Mouse (Mus musculus) cerebellum, adult (tissue): ENCODE measurements around the gene Gnao1.
A peak's percentile ranks its signal among the peaks of the same experiment; 100 is the strongest.

ENCODE experiments used
- ATAC-seq: cut with Nextera tagmentation; 2 replicates; pipeline ENCODE4 v1.9.2; 2017; ENCODE audit warnings: mild to moderate bottlenecking, moderate library complexity, mixed read lengths; ENCODE audit not compliant: insufficient number of reproducible peaks, low FRiP score, low TSS enrichment

Gene Gnao1

DNA sequence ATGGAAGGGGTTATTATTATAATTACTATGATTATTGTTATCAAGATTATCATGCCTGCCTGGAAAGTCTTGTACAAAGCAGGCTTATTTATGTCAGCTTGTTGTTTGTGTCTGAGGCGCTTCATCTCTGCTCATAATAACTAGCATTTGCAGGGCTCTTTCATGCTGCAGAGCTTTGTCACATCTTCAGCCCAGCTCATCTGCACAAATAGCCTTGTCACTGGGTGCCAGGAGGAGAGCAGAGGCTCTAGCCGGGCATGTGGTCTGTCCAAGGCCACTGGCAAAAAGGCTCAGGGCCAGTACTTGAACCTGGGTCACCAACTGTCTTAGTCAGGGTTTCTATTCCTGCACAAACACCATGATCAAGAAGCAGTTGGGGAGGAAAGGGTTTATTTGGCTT, 123.5 kb downstream of the Gnao1 start:
- no peak for ATAC-seq

DNA sequence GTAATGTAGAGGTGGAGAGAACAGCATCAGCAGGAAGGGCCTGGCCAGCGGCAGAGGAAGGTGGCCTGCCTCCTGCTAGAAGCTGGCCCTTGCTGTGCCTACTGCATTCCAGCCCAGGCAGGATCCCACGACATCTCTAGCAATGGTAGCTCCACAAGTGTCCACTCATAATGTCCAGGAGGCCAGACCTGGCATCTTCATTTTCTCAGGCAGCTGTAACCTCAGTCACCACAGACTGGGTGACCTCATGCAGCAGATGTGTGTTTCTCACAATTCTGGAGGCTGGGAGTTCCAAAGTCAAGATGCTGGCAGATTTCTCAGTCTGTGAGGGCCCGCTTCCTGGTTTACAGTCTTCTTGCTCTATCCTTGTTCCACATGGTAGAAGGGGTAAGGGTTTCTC, 128.4 kb downstream of the Gnao1 start:
- ATAC-seq, result no peak

DNA sequence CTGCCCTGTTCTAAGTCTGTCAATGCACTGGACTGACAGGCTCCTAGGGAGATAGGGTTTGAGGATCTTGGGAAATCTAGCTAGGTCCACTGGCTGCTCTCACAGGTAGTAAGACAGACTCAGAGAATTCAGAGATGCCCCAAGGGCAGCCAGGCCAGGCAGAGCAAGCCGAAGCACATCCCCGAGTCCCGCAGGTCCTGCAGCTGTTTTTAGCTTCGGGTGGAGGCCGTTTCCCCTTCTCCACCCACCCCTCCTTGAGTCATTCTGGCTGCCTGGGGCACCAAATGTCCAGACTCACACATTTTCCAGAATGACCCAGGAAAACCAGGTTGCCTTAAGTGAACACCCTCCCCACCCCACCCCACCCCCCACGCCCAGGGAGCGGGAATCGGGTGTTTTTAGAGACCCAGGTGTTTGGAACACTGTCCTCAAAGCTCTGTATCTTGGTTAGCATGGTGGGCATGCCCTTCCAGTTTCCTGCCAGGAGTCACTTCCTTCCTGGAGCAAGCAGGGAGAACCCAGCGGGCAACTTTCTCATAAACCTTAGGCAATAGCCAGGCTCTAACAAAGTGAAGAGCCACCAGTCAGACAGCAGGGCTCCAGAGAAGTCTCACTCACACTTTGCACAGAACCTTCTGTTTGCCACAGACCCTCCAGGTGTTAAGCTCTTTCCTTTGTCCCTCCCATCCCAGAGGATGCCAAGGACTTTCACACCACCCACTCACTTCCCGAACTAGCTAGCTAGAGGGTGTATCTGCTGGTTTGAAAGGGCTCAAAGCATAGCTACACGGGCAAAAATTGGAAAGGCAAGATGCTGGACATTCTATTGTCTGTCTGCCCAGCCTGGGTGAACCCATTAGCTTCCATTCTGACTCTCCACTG, 131.0 kb downstream of the Gnao1 start:
- ATAC-seq, result no peak

DNA sequence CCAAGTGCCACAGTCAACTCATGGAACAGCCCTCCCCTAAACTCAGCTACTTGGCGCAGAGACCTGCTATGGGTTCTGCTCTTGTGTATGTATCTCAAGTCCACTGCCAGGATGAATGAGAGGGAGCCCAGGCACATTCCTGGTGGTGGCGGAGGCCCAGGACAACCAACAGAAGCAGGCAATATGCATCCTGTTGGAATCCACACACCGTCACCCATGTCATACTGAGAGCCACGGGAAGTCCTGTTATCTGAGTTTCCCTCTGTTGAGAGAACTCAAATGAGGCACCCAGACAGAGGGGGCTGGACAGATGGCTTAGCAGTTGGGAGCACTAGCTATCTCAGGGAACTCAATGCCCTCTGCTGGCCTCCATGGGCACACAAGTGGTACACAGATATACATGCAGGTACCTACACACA, 131.9 kb downstream of the Gnao1 start:
- peak; percentile 59 for ATAC-seq

DNA sequence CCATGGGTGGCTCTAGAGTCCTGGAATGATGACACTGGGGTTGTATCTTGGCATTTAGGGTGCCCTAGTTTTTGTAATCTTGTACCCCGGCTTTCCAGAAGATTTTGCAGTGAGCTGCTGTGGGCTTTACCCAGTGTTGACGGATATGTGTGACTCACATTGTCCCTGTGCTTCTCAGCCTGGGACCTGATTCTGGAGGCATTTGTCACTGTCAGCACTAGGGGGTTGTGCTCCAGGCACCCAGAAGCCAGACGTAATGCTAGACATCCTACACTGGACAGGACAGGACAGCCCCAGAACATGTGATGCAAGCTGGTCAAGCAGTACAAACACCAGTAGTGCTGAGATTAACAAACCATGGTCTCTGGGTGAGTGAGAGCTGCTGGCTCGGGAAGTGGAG, 136.0 kb downstream of the Gnao1 start:
- no peak for ATAC-seq

DNA sequence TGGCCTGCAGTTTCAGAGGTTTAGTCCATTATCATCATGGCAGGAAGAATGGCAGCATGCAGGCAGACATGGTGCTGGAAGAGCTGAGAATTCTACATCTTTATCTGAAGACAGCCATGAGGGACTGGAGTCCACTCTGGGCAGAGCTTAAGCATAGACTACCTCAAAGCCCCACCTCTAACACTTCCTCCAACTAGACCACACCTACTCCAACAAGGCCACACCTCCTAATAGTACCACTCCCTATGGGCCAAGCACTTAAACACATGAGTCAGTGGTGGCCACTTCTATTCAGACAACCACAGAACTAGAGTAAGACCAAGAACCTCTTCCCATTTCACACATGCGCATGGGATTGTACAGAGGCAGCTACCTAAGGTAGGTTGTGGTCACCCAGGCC, 136.6 kb downstream of the Gnao1 start:
- ATAC-seq, result no peak

DNA sequence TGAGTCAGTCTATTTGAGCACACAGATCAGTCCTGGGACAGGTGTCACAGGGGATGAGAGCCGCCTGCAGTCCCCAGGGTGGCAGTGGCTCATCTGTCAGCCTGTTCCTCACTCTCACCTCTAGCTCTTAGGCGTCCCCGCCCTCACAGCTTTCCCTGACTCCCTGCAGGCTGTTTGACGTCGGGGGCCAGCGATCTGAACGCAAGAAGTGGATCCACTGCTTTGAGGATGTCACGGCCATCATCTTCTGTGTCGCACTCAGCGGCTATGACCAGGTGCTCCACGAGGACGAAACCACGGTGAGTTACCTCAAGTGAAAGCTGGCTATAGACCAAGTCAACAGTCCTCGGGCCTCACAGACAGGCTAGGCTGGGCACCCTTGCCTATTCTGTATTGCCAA, 140.4 kb downstream of the Gnao1 start:
- peak; percentile 34; the same call in 1 of the 2 replicates for ATAC-seq

DNA sequence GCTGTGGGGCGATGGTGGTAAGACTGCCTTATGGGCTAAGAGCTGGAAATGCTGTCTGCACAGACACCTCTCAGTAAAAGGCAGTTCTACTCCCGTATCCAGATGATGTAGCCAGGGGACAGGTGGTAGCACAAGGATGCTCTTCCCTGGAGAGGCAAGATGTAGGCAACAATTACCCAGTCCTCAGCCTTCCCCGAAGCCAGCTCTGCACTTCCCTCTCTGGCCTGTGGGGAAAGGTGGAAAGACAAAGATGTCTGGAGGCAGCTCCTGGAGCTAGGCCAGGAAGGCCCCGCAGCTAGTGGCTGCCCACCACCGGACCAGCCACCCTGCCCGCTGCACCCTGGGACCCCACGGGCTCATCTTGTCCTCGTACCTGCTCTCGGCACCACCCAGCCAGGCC, 142.7 kb downstream of the Gnao1 start:
- no peak for ATAC-seq

DNA sequence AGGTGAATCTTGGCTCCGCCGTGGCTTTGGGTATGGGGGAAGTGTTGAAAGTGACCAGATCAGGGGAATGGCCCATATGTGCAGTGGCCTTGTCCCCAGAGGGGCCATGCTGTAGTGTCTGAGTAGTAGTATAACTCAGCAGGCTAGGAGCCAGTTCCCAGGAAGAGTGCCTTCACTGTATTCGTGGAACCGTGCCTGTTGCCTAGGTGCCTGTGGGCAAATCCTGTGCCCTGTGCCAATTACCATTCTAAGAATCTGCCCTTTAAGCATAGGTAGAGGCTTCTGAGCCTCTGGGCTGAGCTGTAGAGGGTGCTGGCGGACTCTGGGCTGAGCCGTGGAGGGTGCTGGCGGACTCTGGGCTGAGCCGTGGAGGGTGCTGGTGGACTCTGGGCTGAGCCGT, 148.6 kb downstream of the Gnao1 start:
- ATAC-seq, result 0 out of 2 replicates have a peak, but pooled peaks have one; percentile 7

DNA sequence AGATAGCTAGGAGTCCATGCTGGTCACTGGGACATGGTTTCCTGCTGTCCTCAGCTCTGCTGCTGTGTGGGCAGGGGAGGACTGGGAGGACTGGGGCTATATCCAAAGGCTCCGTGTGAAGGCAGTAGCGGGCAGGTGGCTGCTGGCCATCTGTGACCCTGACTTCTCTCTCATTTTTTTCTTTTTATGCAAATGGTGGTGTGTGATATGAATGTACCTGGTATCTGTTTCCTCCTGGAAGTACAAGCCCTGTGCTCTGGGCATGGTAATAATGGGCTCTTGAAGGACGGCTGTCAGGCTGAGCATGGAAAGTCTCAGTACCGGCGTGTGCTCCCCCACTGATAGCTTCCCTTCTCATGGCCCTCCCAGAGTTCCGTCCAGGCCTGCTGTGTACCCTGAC, 151.1 kb downstream of the Gnao1 start:
- no peak for ATAC-seq

DNA sequence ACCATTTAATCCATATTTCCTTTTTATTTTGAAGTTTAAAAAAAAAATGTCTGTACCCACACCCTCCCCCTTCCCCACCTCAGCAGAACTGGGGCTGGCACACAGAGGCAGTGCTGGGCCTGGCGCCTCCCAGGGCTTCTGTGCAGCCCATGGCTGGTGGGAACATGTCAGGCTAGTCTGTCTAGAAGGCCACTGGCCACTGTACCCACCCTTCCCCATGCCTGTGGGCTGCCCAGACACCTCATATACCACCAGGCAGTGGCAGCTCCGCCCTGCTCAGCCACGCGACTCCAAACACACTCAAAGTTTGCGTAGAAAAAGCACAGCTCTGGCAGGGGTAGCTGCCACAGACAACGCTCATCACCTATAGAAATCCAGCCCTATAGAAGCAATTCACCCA, 158.5 kb downstream of the Gnao1 start:
- ATAC-seq, result no peak

DNA sequence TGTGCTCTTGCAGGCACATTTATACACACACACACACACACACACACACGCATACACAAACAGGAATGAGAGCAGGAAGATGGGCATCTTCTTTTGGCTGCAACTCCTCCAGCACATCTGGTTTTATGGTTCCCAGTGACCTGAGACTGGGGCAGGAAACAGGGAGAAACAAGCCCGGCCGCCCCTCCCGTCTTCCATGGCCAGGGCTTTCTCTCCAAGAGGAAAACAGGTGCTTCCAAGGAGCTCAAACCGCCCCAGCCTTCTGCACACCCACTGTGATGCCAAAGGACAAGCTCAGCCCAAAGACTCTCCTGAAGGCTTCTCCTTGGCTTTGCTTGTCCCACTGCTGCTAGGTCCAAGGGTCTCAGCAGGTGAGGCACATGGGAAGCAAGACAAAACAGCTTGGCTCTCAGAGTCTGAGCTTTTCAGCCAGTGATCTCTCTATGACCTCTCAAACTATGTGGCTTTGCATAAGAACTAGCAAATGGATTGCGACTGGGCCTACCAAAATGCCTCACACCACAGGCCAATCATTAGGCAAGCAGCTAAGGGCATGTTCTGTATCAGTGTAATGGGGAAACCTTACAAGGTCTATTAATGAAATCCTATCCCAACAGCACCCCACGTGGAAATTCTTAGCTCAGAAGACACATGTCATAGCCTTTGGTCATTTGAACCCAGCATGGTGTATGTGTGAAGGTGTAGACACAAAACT, 160.0 kb downstream of the Gnao1 start:
- ATAC-seq, result no peak

DNA sequence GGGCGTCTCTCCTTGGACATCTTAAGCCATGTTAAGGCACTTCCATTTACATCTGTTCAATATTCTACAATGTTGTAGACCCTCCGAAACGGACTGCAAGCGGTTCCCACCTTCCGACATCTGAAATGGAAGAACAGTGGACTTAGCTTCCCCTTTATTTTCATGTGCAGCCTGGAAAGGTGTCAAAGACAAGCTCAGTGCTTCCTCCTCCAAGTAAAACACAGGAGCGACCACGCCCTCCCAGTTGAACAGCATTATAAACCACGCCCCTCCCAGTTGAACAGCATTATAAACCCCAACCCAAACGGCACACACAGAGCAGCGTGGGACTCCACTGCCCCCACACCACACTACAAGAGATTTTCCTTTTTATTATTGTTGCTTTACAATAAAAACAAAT, 161.7 kb downstream of the Gnao1 start:
- no peak for ATAC-seq

DNA sequence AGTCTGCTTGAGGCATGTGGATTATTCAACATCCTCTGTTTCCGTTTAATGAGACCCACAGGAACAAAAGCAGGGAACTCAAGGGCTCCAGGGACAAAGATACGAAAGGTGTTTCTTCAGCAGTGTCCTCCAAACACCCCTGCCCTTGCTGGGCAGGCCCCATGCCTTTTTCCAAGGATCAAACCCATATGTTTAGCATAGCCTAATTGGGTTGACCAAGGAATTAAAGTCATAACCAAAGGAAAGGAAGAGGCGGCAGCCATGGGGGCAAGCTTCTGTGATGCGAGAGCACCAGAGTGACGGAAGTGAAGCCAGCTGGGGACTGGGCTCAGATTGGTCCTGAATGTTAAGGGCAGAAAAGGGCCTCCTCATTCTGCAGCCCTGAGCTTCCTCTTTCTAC, 162.4 kb downstream of the Gnao1 start:
- ATAC-seq, result no peak

DNA sequence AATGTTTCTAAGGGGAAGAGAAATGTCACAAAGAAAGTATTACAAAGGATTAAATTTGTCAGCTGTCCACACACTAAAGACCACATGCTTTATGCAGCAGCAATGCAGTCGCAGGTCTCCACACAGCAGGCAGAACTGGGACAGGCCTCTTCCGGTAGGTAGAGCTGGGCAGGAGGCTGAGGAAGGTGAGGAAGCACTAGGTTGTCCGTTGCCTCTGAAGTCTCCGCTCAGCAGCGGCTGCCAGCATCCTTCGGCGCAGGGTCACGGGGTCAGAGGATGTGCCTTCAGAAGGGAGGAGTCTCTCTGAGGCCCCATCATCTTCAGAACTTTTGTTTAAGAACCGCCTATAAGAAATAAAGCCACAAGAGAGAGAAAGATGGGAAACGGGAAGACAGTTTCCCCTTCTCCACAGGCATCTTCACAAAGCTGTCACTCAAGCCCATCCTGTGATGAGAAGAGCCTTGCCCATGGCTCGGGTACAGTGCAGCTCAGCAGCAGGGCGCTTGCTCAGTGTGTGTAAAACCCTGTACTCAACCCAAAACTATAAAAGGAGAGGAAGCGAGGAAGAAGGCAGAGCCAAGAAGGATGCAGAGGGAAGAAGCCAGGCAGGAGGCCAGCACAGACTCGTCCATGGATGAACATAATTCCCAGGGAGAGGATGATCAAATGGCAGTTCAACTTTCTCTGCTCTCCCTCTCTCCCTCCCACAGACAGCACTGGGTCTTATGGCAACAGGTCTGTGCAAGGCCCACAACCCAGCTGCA, 163.4 kb downstream of the Gnao1 start:
- ATAC-seq, result peak; percentile 54

DNA sequence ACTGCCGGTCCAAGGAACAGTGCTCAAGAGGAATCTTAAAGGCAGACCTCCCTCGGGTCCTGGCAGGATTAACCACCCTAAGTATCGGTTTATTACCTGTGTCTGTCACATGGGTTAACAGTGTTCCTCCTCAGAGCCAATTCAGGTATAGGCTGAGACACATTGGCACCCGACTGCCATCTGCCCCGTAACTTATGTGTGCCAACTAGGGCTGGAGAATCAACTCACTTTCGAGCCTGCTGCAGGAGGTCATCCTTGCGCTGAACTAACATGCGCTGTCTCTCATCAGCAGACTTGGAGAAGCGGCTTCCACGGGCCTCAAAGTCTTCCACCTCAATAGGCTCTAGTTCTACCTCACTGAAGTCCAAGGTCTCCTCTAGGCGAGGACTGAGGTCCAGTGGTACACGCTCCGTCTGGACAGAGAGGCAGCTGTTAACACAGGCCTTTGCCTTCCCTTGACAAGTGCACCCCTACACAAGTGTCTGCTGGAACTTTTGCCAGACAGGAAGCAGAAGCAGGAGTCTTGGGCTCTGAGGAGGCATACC, 164.1 kb downstream of the Gnao1 start:
- ATAC-seq, result 0 out of 2 replicates have a peak, but pooled peaks have one; percentile 10

DNA sequence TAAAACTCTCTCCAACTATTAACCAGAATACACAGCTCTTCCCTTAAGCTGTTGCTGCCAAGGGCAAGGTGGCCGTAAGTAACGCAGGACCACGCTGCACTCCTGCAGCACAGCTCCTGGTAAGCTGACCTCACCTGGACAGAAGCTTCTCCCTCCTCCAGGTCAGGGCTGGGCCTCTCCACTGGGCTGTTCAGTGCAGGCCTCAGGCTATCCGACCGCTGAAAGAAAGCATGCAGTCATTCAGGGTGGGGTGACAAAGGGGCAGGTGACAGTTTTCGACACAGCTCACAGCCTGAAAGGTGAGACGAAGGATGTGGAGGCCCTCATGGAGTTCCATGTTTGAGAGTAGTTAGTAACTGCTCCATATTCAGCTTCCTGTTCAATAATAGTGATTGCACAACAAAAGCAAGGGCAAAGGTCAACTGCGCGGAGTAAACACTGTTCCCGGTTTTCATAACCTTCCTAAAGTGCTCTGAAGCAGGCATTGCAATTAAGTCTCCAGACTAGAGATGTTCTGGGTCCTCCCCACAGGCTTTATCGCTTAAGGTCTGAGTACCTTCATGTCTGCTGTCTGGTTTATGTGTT, 164.9 kb downstream of the Gnao1 start:
- ATAC-seq, result no peak

DNA sequence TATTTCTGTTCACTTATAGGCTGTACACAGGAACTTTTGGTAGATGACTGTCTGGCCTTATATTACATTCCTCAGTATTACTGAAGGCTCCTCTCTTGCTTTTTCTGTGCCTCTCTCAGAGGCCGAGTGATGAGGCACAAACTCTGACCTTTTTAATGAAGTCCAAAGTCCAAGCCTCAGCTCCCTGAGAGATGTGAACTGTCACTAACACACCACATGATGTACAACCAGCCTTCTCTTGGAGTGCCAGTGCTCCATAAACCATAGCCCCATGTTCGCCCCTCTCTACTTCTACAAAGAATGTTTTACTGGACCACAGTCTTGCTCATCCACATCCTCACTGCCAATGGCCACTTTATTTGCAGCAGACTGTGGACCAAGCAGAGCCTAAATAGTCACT, 165.6 kb downstream of the Gnao1 start:
- ATAC-seq, result no peak

DNA sequence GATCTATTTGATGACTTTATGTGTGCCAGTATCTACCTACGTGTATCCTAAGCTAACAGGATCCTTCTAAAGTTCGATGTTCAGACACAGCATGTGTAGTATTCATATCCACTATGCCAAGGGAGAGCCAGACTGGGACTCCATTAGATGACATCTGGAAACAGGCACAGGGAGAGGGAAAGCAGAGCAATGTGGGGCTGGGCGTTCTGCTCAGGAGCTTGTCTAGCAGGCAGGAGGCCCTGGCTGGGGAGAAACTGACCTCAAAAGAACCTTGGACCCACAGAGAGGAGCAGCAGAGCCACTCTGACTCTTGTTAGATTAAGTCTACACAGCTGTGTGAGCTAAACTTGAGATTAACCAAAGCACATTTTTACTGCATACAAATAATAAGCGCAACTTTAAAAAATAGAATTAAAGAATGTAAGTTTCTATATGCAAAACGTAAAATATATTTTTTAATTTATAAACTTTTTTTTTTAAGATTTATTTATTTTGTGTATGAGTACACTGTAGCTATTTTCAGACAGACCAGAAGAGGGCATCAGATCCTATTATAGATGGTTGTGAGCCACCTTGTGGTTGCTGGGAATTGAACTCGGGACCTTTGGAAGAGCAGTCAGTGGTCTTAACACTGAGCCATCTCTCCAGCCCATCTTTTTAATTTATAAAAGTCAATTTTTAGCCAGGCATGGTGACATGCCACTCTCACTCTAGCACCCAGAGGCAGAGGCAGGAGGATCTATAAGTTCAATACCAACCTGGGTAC, 166.9 kb downstream of the Gnao1 start:
- ATAC-seq, result no peak

DNA sequence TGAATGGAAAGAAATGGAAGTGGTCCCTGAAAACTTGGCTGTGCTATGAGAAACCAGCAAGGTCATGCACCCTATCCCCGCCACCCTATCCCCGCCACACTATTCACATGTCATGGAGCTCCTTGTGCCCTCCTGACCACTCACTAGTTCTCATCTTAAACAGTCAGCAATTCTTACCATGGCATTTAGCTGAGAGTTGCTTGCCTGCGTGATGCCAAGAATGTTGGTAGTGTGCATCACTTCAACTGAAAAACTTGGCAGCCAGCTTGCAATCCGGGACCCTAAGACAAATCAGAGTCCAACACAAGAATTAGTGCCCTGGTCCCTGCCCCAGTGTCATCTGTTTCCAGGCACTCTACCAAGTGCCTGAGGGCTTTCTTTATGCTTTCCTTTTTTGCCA, 170.4 kb downstream of the Gnao1 start:
- ATAC-seq, result no peak
